Mouse (Mus musculus) small intestine, adult 2 months (tissue): ENCODE results near the gene Cbx5.

Experiments
- CTCF ChIP-seq: fragments of 200-500 bp; IDR thresholded peaks from 2 replicates; pipeline ENCODE4 v1.5.1; 2012; ENCODE audit warnings: low read depth, mild to moderate bottlenecking, control low read depth, inconsistent platforms, low read length, moderate library complexity, mixed read lengths; ENCODE audit not compliant: insufficient replicate concordance, insufficient read length; ENCODE audit errors: extremely low read depth
- POLR2A ChIP-seq: fragments of 200-500 bp; IDR thresholded peaks from 2 replicates; pipeline ENCODE4 v1.6.1; 2012; ENCODE audit warnings: low read depth, mild to moderate bottlenecking, control low read depth, inconsistent platforms, low read length, moderate library complexity

DNA sequence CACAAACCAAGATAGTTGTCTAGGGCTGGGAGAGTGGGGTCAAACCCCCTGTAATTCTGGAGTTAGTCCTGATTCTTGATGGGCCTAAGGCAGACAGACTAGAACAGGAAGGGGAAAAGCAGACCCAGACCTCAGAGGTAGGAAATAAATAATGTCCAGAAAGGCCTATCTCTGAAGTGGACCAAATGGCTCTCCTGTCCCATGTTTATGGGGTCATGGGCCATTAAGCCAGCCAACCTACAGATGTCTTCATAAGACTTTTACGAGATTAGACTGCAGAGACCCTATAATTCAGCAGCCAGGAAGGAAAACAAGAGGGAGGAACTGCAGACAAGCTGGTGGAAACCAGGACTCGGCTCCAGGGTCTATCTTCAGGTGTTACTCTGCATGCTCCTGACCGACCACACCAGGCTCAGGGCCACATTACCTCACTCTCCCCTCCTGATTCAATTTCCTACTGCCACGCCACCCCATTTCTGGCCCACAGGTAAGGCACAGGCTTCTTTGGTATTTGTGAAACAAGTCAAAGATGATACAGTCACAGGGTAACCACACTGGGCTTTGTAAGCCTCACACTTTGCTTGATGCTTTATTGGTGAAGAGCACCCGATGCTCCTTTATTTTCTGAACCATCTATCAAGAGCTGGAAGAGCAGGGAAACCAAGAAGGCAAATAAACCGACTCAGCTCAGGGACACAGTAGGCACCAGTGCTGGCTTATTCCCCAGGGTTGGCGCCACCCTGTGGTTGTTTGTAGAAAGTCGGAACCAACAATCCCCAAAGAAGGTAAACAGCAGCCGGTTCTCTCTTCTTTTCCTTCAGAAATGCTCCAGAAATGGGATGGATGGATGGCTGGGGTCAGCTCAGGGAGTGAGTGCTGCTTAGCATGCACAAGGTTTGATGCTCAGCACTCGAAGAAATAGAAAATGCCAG, 48.8 kb downstream of the Cbx5 start:
- peak; percentile 67; the same call in 1 of the 2 replicates for TF ChIP-seq CTCF
- no peak for TF ChIP-seq POLR2A
